Mouse (Mus musculus): ENCODE results near the gene Tle6. TPM values are rescaled to one million over a fixed set of nuclear protein-coding genes. Genes with fewer than 3 reads are reported as not detected.

Tle6 gene
- total and polyA plus RNA-seq, 3 experiments, result 17.5 to 49.5 (median 44.3) TPM

DNA sequence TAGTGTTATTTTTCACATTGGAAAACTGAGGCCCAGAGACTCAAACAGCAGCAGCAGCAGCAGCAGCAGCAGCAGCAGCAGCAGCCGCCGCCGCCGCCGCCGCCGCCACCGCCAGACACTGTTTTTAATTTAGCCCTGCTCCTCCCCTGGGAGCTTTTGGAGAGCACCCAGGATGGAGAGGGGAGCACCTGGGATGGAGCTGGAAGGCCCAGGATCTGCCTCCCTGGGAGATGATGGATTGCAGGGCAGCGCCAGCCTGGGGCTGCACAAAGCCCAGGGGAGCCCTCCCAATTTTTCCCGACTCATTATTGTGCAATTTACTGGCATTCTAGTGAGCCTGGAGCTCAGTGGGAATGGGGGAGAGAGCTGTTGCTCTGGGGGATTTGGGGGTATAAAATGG lies 4.3 kb downstream of the Tle6 start:
- TF ChIP-seq POLR2AphosphoS5 (IDR thresholded peaks at IDR 0.05; ENCODE audit: insufficient replicate concordance, low read depth, low read length) (no peak), GATA1 (IDR thresholded peaks at IDR 0.05; ENCODE audit: borderline replicate concordance, low read length) (no peak), CTCF (IDR thresholded peaks at IDR 0.05; ENCODE audit: low read depth, low read length) (no peak)
- DNase-seq (ENCODE audit: low spot score) (no peak), ATAC-seq (ENCODE audit: extremely low read depth, insufficient number of reproducible peaks, low FRiP score, poor library complexity, severe bottlenecking) (no peak)
- Histone ChIP-seq H3K36me3 (replicated peaks) (peaks cover 6% of the 10 kb centered on the region), H3K27me3 (ENCODE audit: insufficient read depth, low read length) (peaks cover 60% of the 10 kb centered on the region), H3K4me3 (ENCODE audit: low read depth, low read length) (no peak overlapping the region), H3K4me1 (ENCODE audit: insufficient read depth, low read depth, low read length) (peaks cover 66% of the 10 kb centered on the region), H3K9me3 (replicated peaks) (no peaks in the 10 kb centered on the region)

DNA sequence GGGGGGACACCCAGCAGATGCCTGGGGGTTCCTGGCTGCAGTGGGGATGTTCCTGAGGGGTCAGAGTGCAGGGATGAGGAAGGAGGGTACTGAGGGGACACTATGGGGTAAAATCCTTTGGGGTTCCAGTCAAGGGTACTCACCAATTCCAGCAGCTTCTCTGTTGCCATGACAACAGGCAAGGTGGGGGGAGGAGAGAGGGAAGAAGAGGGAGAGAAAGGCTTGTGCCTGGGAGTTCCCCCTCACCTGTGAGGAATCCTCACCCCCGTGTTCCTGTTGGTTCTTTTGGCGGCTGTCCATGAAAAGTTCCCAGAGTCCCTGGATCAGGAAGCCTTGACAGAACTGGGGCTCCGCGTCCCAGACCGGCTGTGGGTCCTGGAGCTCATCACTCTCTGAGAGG lies 5.3 kb downstream of the Tle6 start:
- DNase-seq (ENCODE audit: low spot score) (no peak), ATAC-seq (ENCODE audit: extremely low read depth, insufficient number of reproducible peaks, low FRiP score, poor library complexity, severe bottlenecking) (no peak)
- Histone ChIP-seq H3K9me3 (replicated peaks) (no peaks in the 10 kb centered on the region), H3K27me3 (ENCODE audit: insufficient read depth, low read length) (peaks cover 70% of the 10 kb centered on the region), H3K4me3 (ENCODE audit: low read depth, low read length) (no peak overlapping the region), H3K4me1 (ENCODE audit: insufficient read depth, low read depth, low read length) (peaks cover 56% of the 10 kb centered on the region), H3K36me3 (replicated peaks) (peaks cover 6% of the 10 kb centered on the region)
- TF ChIP-seq GATA2 (IDR thresholded peaks at IDR 0.05; ENCODE audit: borderline replicate concordance, low read depth, low read length) (no peak), POLR2AphosphoS5 (IDR thresholded peaks at IDR 0.05; ENCODE audit: insufficient replicate concordance, low read depth, low read length) (no peak), CTCF (IDR thresholded peaks at IDR 0.05; ENCODE audit: low read depth, low read length) (no peak), TAL1 (conservative IDR thresholded peaks at IDR 0.05; ENCODE audit: low read depth, low read length) (no peak), GATA1 (IDR thresholded peaks at IDR 0.05; ENCODE audit: borderline replicate concordance, low read length) (no peak)

DNA sequence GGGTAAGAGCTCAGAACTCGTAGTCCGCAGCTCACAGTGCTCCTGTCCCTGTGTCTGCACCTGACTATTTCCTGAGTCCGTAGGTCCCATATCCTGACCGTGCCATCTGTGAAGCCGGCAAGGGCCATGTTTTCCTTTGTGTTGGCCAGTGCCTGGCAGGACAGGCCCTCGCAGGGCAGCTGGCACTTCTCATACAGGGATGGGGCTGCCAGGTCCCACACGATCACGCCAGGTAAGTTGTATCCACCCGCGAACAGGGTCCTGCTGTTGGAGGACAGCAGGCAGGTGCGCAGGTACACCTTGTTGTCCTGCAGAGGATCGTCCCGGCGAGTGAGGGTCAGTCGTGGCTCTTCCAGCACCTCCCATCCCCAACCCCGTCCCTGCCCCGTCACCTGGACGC lies 6.9 kb downstream of the Tle6 start:
- no peaks in the 10 kb centered on the region for H3K9me3 ChIP-seq (replicated peaks)
- TF ChIP-seq GATA1 (IDR thresholded peaks at IDR 0.05; ENCODE audit: borderline replicate concordance, low read length), result no peak
- H3K36me3 ChIP-seq (replicated peaks), result peaks cover 6% of the 10 kb centered on the region
- no peak for DNase-seq (ENCODE audit: low spot score)
- no peak for ATAC-seq (ENCODE audit: extremely low read depth, insufficient number of reproducible peaks, low FRiP score, poor library complexity, severe bottlenecking)
- H3K4me1 ChIP-seq (ENCODE audit: insufficient read depth, low read depth, low read length), result peaks cover 44% of the 10 kb centered on the region
- H3K27me3 ChIP-seq (ENCODE audit: insufficient read depth, low read length), result peaks cover 84% of the 10 kb centered on the region
- no peak overlapping the region for H3K4me3 ChIP-seq (ENCODE audit: low read depth, low read length)

DNA sequence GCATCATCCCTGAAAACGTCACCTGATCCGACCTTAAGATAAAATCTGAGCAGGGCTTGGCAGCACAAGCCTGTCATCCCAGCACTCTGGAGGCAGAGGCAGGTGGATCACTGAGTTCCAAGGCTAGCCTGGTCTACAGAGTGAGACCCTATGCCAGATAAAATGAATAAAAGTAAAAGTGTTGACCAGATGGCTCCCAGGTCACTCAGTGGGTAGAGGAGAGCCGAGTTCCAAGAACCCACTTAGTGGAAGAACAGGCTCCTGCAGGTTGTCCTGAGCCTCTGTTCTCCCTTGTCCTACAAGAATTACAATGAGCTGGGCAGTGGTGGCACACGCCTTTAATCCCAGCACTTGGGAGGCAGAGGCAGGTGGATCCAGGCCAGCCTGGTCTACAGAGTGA lies 7.7 kb downstream of the Tle6 start:
- ATAC-seq (ENCODE audit: extremely low read depth, insufficient number of reproducible peaks, low FRiP score, poor library complexity, severe bottlenecking) (no peak), DNase-seq (ENCODE audit: low spot score) (no peak)
- no peaks in the 10 kb centered on the region for H3K9me3 ChIP-seq (replicated peaks)
- H3K4me1 ChIP-seq (ENCODE audit: insufficient read depth, low read depth, low read length), result peaks cover 38% of the 10 kb centered on the region
- H3K4me3 ChIP-seq (ENCODE audit: low read depth, low read length), result no peak overlapping the region
- TF ChIP-seq TAL1 (conservative IDR thresholded peaks at IDR 0.05; ENCODE audit: low read depth, low read length) (no peak), POLR2AphosphoS5 (IDR thresholded peaks at IDR 0.05; ENCODE audit: insufficient replicate concordance, low read depth, low read length) (no peak), CTCF (IDR thresholded peaks at IDR 0.05; ENCODE audit: low read depth, low read length) (no peak), GATA2 (IDR thresholded peaks at IDR 0.05; ENCODE audit: borderline replicate concordance, low read depth, low read length) (no peak), GATA1 (IDR thresholded peaks at IDR 0.05; ENCODE audit: borderline replicate concordance, low read length) (no peak)
- peaks cover 90% of the 10 kb centered on the region for H3K27me3 ChIP-seq (ENCODE audit: insufficient read depth, low read length)
- peaks cover 6% of the 10 kb centered on the region for H3K36me3 ChIP-seq (replicated peaks)

DNA sequence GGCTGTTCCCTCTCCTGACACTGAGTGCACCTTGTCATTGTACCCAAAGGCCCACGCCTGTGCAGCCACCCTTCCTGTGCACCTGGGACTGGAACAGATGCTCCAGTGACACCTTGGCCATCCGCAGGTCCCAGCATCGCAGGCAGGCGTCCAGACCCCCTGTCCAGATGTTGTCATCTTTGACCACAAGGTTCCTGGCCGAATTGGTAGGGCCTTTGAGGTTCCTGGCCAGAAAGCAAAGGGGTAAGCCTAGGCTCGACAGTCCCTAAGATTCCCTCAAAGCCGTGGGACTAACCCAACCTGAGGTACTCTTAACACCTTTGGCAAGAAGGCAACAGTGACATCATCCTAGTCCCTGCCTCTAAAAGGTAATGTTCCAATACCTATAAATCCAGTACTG lies 8.2 kb downstream of the Tle6 start:
- Histone ChIP-seq H3K27me3 (ENCODE audit: insufficient read depth, low read length) (peaks cover 89% of the 10 kb centered on the region), H3K4me3 (ENCODE audit: low read depth, low read length) (no peak overlapping the region), H3K4me1 (ENCODE audit: insufficient read depth, low read depth, low read length) (peaks cover 32% of the 10 kb centered on the region), H3K9me3 (replicated peaks) (no peaks in the 10 kb centered on the region), H3K36me3 (replicated peaks) (peaks cover 6% of the 10 kb centered on the region)
- TF ChIP-seq CTCF (IDR thresholded peaks at IDR 0.05; ENCODE audit: low read depth, low read length) (no peak), POLR2AphosphoS5 (IDR thresholded peaks at IDR 0.05; ENCODE audit: insufficient replicate concordance, low read depth, low read length) (no peak), GATA2 (IDR thresholded peaks at IDR 0.05; ENCODE audit: borderline replicate concordance, low read depth, low read length) (no peak), TAL1 (conservative IDR thresholded peaks at IDR 0.05; ENCODE audit: low read depth, low read length) (no peak), GATA1 (IDR thresholded peaks at IDR 0.05; ENCODE audit: borderline replicate concordance, low read length) (no peak)
- ATAC-seq (ENCODE audit: extremely low read depth, insufficient number of reproducible peaks, low FRiP score, poor library complexity, severe bottlenecking) (no peak), DNase-seq (ENCODE audit: low spot score) (no peak)

DNA sequence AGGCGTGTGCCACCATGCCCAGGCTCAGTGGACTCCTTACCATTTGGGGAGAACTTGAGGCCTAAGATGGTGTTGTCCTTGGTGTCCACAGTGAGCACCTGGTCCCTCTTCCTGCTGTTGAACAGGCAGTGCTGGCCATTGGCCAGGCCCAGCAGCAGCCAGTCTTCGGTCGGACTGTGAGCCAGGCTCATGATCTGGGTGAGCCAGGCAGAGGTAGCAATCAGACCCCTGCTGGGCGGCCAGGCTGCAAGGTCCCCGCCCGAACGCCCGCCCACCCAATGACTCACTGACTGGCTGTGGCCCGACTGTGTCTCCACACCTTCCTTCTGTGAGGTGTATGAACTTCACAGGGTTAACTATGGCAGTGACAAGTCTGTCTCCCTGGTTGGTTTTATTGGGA lies 9.0 kb downstream of the Tle6 start:
- H3K27me3 ChIP-seq (ENCODE audit: insufficient read depth, low read length), result peaks cover 89% of the 10 kb centered on the region
- peaks cover 27% of the 10 kb centered on the region for H3K4me1 ChIP-seq (ENCODE audit: insufficient read depth, low read depth, low read length)
- TF ChIP-seq TAL1 (conservative IDR thresholded peaks at IDR 0.05; ENCODE audit: low read depth, low read length) (no peak), GATA2 (IDR thresholded peaks at IDR 0.05; ENCODE audit: borderline replicate concordance, low read depth, low read length) (no peak), POLR2AphosphoS5 (IDR thresholded peaks at IDR 0.05; ENCODE audit: insufficient replicate concordance, low read depth, low read length) (no peak)
- H3K36me3 ChIP-seq (replicated peaks), result peaks cover 6% of the 10 kb centered on the region
- DNase-seq (ENCODE audit: low spot score) (no peak), ATAC-seq (ENCODE audit: extremely low read depth, insufficient number of reproducible peaks, low FRiP score, poor library complexity, severe bottlenecking) (no peak)
- H3K4me3 ChIP-seq (ENCODE audit: low read depth, low read length), result no peak overlapping the region
- H3K9me3 ChIP-seq (replicated peaks), result no peaks in the 10 kb centered on the region

DNA sequence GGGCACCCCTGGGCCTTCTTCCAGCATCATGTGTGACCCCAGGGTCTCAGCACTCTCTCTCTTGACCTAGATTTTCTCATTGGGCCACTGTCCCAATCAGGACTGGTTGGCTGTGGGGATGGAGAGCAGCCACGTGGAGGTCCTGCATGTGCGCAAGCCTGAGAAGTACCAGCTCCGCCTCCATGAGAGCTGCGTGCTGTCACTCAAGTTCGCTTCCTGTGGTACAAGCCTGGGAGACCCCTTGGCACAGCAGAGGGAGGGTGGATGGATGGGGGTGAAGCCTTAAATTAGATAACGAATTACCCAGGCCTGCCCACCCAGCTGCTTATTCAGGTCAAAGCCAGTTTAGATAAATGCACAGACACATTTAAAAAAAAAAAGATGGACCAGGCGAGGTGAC lies 12.1 kb downstream of the Tle6 start:
- DNase-seq (ENCODE audit: low spot score) (no peak), ATAC-seq (ENCODE audit: extremely low read depth, insufficient number of reproducible peaks, low FRiP score, poor library complexity, severe bottlenecking) (no peak)
- peaks cover 81% of the 10 kb centered on the region for H3K27me3 ChIP-seq (ENCODE audit: insufficient read depth, low read length)
- TF ChIP-seq TAL1 (conservative IDR thresholded peaks at IDR 0.05; ENCODE audit: low read depth, low read length) (no peak), GATA2 (IDR thresholded peaks at IDR 0.05; ENCODE audit: borderline replicate concordance, low read depth, low read length) (no peak), CTCF (IDR thresholded peaks at IDR 0.05; ENCODE audit: low read depth, low read length) (no peak), GATA1 (IDR thresholded peaks at IDR 0.05; ENCODE audit: borderline replicate concordance, low read length) (no peak), POLR2AphosphoS5 (IDR thresholded peaks at IDR 0.05; ENCODE audit: insufficient replicate concordance, low read depth, low read length) (no peak)
- H3K4me1 ChIP-seq (ENCODE audit: insufficient read depth, low read depth, low read length), result peaks cover 10% of the 10 kb centered on the region
- no peaks in the 10 kb centered on the region for H3K9me3 ChIP-seq (replicated peaks)
- no peak overlapping the region for H3K4me3 ChIP-seq (ENCODE audit: low read depth, low read length)
- H3K36me3 ChIP-seq (replicated peaks), result no peaks in the 10 kb centered on the region
